Mouse (Mus musculus) naive thymus-derived CD4-positive, alpha-beta T cell, adult 5 months (primary cell): ENCODE measurements around the gene Rassf7. TPM values are rescaled to one million over a fixed set of nuclear protein-coding genes. Genes with fewer than 3 reads are reported as not detected.

Source experiments
- polyA plus RNA-seq: library from polyadenylated mRNA; unstranded; fragments of 100-300 nt; shearing (Covaris generic); gene quantifications from one replicate; pipeline ENCODE4 v1.2.1, GENCODE M21; 2017

Gene Rassf7
- 10.0 TPM for polyA plus RNA-seq

DNA sequence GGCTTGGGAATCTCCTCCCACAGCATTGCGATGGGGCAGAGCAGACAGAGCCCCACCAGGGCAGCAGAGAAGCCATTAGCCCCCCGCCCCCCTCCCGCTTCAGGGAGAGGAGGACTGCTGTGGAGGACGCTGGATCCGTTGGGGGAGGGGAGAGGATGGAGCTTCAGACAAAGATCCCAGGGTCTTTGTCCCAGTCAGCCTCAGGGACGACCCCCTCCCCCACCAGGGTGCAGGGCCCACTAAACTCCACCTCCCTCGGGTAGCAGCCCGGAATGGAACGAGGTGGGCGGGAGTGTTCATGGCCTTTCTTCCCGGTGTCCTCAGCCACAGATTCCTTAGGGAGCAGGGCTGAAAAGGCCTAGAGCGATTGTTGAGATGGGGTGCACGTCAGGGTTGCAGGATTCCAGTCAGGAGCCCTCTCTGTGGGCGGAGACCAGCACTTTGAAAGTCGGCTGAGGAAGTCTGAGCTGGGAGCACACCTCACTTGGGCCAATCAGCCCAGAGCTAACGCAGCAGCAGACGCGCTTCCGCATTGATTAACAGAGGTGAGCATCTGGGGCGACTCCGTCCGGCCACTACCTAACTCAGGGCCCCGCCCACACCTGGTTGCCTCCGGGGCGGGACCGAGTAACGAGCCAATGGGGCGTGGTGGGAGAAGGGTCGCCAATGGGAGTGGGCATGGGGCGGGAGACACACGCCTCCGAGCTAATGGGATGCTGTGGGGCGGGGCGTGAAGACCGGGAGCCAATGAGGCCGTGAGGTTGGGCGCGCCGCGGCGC lies at the start of gene Rassf7:
Rassf7 (plus strand) TSS at position 760 of the 779 bp plus-strand sequence.

DNA sequence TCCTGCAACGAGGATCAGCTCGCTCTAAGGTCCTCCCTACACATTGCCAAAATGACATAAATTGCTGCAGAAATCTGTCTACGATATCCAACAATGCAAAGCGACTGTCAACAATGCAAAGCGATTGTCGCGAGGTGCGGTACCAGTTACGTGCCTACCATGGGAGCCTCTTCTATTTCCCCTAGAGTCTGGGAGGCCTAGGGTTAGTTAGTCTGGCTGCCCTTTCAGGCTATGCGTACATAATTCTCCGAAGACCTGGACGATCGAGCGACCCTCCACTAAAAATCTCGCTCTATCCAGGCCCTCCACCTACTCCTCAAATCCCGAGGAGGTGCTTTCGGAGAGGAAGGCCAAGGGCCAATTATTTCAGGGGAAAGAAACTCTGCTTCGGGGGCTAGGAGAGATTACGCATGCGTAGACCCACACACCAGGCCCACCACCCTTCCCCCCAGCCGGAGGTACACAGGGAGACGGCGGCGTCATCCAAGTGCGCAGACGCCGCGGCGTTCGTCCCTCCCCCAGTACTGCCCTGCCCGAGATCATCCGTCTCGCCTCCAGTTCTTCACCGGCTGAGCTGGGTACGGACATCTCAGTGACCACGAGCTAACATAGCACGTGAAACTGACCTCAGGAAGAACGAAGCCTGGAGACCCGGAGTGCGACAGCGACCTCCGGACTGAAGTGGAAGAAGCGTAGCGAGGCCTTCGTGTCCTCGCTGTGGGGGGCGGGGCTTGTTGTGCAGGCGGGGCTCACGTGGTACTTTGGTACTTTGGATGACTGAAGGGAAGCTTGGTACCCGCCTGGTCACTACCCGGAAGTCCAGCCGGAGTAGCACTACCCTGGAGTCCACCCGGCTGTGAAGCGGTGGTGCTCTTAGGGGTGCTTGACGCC lies 43.3 kb upstream of the Rassf7 start, which contains the start of gene Rnh1:
Rnh1 (minus strand) TSS at position 742 of the 891 bp plus-strand sequence.

DNA sequence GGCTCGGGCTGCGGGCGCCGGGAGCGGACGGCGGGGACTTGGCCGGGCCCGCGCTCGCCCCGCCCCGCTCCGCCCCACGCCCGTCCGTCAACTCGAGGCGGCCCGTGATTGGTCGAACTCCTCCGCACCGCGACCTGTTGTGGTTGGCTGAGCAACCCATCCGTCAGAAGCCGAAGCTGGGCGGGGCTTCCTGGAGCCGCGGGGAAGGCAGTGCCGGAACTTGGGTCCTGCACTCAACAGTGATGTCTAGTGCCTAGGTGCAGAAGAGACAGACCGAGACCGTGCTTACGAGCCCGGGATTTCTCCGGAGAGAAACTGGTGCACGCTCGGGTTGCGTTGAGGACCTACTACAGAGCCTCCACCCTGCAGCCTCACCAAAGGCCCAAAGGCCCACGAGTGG lies 21.7 kb upstream of the Rassf7 start, which contains the start of the genes Hras and Lrrc56:
Hras (minus strand) TSS at position 58 of the 400 bp plus-strand sequence.
Lrrc56 (plus strand) TSS at position 210 of the 400 bp plus-strand sequence.

DNA sequence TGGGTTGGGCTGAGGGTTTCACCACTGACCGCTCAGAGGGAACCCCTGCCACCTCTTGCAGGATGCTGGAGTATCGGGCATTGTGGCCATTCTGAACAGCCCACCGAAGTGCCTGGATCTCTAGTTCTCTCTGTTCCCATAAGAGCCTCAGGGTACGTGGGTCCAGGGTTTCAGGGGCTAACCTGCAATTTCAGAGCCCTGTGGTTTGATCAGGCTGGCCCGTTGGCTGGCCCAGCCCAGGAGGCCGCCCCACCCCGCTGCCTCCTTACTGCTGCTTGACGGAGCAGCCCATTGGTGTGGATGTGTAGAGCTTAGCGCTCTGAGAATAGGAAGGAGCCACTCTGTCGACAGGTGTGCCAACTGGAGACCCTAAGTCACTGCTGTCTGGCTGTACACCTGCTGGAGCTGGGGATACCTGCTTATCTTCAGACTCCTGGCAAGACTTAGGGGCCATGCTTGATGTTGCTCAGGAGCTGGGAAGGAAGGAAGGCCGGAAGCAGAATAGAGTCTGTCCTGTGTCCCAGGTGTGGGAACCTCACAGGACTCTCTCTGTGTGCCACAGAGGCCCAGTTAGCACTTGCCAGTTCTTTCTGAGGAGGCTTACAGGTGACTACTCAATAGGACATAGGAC lies 1.9 kb upstream of the Rassf7 start, which contains the start of gene Lmntd2:
Lmntd2 (minus strand) TSS at position 476 of the 631 bp plus-strand sequence.

DNA sequence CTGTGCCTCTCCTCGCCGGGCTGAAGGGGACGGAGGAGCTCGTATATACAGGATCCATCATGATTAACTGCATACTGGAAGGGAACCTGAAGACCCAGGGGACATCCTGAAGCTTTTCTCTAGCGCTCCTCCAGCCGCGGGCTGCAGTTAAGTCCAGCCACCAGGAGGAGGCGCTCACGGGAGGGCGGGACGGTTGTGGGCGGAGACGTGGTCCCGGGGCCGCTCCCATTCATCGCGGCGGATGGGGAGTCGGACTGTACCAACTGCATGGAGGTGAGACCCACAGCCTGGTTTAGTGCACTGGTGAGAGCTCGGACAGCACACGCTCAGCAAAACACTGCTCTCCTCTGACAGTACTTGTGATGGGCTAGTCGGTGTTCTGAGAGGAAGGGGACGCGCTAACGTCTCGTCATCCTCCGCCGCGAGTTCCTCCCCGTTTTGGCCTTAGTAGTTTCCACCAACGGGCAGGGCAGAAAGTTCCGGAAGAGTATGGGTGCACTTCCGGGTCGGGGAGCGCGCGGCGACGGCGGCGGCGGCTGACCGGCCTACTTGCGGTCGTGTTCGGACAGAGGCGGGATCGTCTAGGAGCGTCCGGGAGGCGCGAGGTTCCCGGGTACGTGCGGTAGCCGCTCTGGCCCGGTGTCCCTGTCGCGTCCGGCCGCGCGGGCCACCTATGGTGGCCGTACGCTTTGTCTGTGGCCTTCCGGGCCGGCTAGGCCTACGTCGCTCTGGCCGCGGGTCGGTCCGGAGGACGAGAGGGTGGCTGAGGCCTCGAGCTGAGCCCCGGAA lies 12.8 kb downstream of the Rassf7 start, which contains the start of gene Phrf1:
Phrf1 (plus strand) TSS at position 506 of the 789 bp plus-strand sequence.

DNA sequence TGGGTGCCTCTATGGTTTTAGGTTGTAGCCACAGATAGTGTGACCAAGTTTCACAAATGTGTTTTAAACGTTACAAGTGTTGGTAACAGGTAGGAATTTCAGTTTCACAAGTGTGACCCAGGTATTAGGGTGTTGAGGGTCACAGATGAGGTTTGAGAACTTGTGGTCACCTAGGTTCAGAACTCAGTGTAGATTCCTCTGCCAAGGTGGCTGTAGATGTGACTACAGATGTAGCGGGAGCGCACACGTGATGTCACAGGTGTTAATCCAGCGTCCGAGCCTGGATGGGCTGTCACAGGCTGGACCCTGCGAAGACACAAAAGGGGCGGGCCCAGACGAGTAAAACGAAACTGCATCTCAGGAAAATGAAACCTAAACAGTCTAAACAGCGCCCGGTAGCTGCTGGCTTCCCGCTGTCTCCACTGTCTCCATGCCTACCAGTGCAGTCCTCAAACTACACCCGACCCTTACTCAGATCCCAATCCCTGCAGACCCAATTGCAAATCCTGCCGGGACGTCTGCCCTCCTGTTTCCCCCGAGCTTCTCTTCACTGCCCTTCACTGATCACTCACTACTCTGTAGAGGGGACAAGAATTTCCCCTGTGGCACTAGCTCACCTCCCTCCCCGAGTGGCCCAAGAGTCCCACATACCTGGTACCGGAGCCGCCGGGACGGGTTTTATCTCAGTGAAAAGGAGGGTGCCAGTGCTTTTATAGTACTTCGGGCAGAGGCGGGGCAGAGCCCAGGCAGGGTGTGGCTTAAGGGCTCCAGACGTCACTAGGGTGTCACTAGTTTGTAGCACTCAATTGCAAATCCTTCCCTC lies 50.3 kb downstream of the Rassf7 start, which contains the start of gene Irf7:
Irf7 (minus strand) TSS at position 743 of the 823 bp plus-strand sequence.

Other genes starting within 250 kb of the Rassf7 start
- gene Ifitm1, start 248.6 kb upstream of the Rassf7 start, polyA plus RNA-seq: not detected
- not detected for gene Ifitm3, start 205.1 kb upstream of the Rassf7 start, polyA plus RNA-seq
- not detected for gene Ifitm6, start 197.9 kb upstream of the Rassf7 start, polyA plus RNA-seq
- gene Gm17387, start 186.7 kb upstream of the Rassf7 start, polyA plus RNA-seq: not detected
- gene B4galnt4, start 154.8 kb upstream of the Rassf7 start, polyA plus RNA-seq: 0.85 TPM
- gene Pkp3, start 137.6 kb upstream of the Rassf7 start, polyA plus RNA-seq: 95.4 TPM
- gene Sigirr, start 115.3 kb upstream of the Rassf7 start, polyA plus RNA-seq: 73.6 TPM
- gene Ano9, start 98.1 kb upstream of the Rassf7 start, polyA plus RNA-seq: not detected
- gene Ptdss2, start 93.5 kb upstream of the Rassf7 start, polyA plus RNA-seq: 8.6 TPM
- gene Rnh1, start 43.0 kb upstream of the Rassf7 start, polyA plus RNA-seq: 49.7 TPM
- 25.1 TPM for gene Hras, start 21.9 kb upstream of the Rassf7 start, polyA plus RNA-seq
- gene Lrrc56, start 21.7 kb upstream of the Rassf7 start, polyA plus RNA-seq: 2.3 TPM
- gene Lmntd2, start 1.8 kb upstream of the Rassf7 start, polyA plus RNA-seq: 6.6 TPM
- gene Phrf1, start 12.9 kb downstream of the Rassf7 start, polyA plus RNA-seq: 112 TPM
- 103 TPM for gene Irf7, start 50.6 kb downstream of the Rassf7 start, polyA plus RNA-seq
- not detected for gene Cdhr5, start 60.9 kb downstream of the Rassf7 start, polyA plus RNA-seq
- not detected for gene Sct, start 63.3 kb downstream of the Rassf7 start, polyA plus RNA-seq
- not detected for gene Drd4, start 76.1 kb downstream of the Rassf7 start, polyA plus RNA-seq
- 75.5 TPM for gene Deaf1, start 111.8 kb downstream of the Rassf7 start, polyA plus RNA-seq
- 29.6 TPM for gene Tmem80, start 111.9 kb downstream of the Rassf7 start, polyA plus RNA-seq
- gene Eps8l2, start 123.0 kb downstream of the Rassf7 start, polyA plus RNA-seq: not detected
- 215 TPM for gene Taldo1, start 176.3 kb downstream of the Rassf7 start, polyA plus RNA-seq
- 31.3 TPM for gene Gatd1, start 198.3 kb downstream of the Rassf7 start, polyA plus RNA-seq
- not detected for gene Cend1, start 213.6 kb downstream of the Rassf7 start, polyA plus RNA-seq
- 72.6 TPM for gene Slc25a22, start 222.0 kb downstream of the Rassf7 start, polyA plus RNA-seq
- 3.4 TPM for gene Pidd1, start 228.2 kb downstream of the Rassf7 start, polyA plus RNA-seq
- 2,296 TPM for gene Rplp2, start 231.5 kb downstream of the Rassf7 start, polyA plus RNA-seq
- 132 TPM for gene Pnpla2, start 239.3 kb downstream of the Rassf7 start, polyA plus RNA-seq
- 0.88 TPM for gene Cracr2b, start 245.2 kb downstream of the Rassf7 start, polyA plus RNA-seq